Mouse (Mus musculus) hindbrain, embryonic 15.5 days (tissue): Measurements from ENCODE around the gene Lrp1. TPM values are rescaled to one million over a fixed set of nuclear protein-coding genes. Genes with fewer than 3 reads are reported as not detected.
A peak's percentile ranks its signal among the peaks of the same experiment; 100 is the strongest.

ENCODE experiments used
- ATAC-seq: fragments of 200-750 bp; cut with Nextera tagmentation; 2 replicates; pipeline ENCODE4 v1.8.0; 2017; ENCODE audit warnings: low read depth, moderate number of reproducible peaks, moderate TSS enrichment; ENCODE audit not compliant: low FRiP score
- H3K27ac ChIP-seq: fragments of 300-500 bp; sonication (generic); replicated peaks from 2 replicates; pipeline ENCODE4 v1.5.1; 2015; ENCODE audit warnings: mild to moderate bottlenecking, inconsistent platforms
- H3K27me3 ChIP-seq: fragments of 300-500 bp; sonication (generic); 2 replicates; pipeline ENCODE4 v1.6.1; 2015; ENCODE audit warnings: control low read depth, inconsistent platforms
- H3K36me3 ChIP-seq: fragments of 300-500 bp; sonication (generic); 2 replicates; pipeline ENCODE4 v1.6.1; 2015; ENCODE audit warnings: control low read depth, inconsistent platforms
- H3K4me1 ChIP-seq: fragments of 300-500 bp; sonication (generic); replicated peaks from 2 replicates; pipeline ENCODE4 v1.6.1; 2015; ENCODE audit warnings: control low read depth, inconsistent platforms
- H3K4me2 ChIP-seq: fragments of 300-500 bp; sonication (generic); 2 replicates; pipeline ENCODE4 v1.6.1; 2015; ENCODE audit warnings: moderate library complexity, mild to moderate bottlenecking, inconsistent platforms
- H3K4me3 ChIP-seq: fragments of 300-500 bp; sonication (generic); 2 replicates; pipeline ENCODE4 v1.5.1; 2015; ENCODE audit warnings: mild to moderate bottlenecking, inconsistent platforms
- H3K9ac ChIP-seq: fragments of 300-500 bp; sonication (generic); 2 replicates; pipeline ENCODE4 v1.6.1; 2015; ENCODE audit warnings: inconsistent platforms
- H3K9me3 ChIP-seq: fragments of 300-500 bp; sonication (generic); 2 replicates; pipeline ENCODE4 v1.6.1; 2016; ENCODE audit warnings: control low read depth, inconsistent platforms
- WGBS: fragments of 180-500 bp; shearing (Covaris S2); methylation state at CpG from one replicate; pipeline ENCODE4 v1.1.7; 2015; 5-methylcytosine and 5-hydroxymethylcytosine counted together
- polyA plus RNA-seq: library from polyadenylated mRNA; unstranded; fragments of >200 nt; fragmentation: Nextera tagmentation; extraction: Ambion mirVana; gene quantifications from 2 replicates; pipeline ENCODE4 v1.2.1, GENCODE M21; 2015

The Lrp1 gene
- 102 and 114 TPM in 2 replicates for polyA plus RNA-seq

DNA sequence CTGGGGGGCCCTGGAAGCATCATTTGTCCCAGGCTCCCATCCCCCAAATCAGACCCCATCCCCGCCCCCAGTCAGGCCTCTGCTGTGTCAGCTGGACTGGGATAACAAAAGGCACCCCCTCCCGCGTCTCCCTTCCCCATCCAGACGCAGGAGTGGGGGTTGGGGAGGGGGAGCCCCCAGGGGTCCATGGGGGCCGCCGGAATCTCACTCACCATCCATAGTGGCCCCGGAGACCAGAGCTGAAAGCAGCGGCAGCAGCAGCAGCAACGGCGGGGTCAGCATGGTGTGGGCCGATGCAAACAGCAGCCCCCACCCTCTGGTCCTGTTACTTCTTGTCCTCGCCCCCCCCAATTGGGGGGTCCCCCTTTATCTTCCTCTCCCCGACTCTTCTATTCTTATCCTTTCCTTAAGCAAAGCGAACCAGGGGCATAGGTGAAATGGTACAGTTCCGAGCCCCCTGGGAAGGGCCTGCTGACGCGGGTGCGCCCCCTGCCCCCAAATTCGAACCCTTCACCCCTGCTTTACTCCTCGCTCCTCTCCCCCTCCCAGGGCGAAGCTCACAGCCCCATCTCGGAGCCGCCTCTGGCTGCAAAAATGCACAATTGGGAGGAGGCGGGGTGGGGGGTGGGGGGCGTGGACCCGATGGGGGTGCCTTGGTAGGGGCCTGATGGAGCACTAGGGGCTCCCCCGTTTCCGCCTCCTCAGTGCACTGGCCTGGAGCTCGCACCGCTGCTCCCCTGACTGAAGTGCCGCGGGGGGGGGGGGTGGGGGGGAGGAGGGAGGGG lies at the start of gene Lrp1:
Lrp1 (minus strand) TSS at position 743 of the 785 bp plus-strand sequence.
- peak; percentile 76 for ATAC-seq
- Histone ChIP-seq H3K27me3 (no peaks in the 10 kb centered on the region), H3K27ac (peak within 1 kb of the TSS; percentile 86), H3K4me2 (peak within 1 kb of the TSS; percentile 87), H3K4me1 (peaks cover 41% of the 10 kb centered on the region), H3K36me3 (no peaks in the 10 kb centered on the region), H3K4me3 (peak within 1 kb of the TSS; percentile 71), H3K9me3 (no peaks in the 10 kb centered on the region), H3K9ac (peak within 1 kb of the TSS; percentile 70)
- WGBS: 0% methylated on average over 24 of the region's 32 CpGs

DNA sequence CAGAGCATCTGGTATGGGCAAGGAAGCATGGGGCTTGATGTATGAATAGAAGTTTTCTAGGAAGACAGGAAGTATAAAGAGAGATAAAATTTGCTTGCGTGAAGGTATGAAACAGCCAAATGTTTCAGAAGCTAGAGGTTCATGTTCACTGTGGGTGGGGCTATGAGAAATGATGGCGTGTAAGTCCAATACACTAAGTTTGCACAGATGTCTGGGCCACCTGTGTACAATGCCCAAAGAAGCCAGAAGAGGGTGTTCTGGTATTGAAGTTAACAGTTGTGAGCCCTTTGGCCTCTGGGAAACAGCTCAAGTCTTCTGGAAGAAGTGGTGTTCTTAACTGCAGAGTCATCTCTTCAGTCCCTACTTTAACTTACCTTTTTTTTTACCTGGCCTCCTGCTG lies 49.2 kb upstream of the Lrp1 start:
- Histone ChIP-seq H3K4me2 (no peak overlapping the region), H3K4me1 (peaks cover 38% of the 10 kb centered on the region), H3K36me3 (no peaks in the 10 kb centered on the region), H3K27me3 (peaks cover 32% of the 10 kb centered on the region), H3K9me3 (no peaks in the 10 kb centered on the region), H3K4me3 (no peak overlapping the region), H3K9ac (no peak overlapping the region), H3K27ac (no peak overlapping the region)
- WGBS: 91% methylated on average over 2 of the region's 2 CpGs
- ATAC-seq: no peak

DNA sequence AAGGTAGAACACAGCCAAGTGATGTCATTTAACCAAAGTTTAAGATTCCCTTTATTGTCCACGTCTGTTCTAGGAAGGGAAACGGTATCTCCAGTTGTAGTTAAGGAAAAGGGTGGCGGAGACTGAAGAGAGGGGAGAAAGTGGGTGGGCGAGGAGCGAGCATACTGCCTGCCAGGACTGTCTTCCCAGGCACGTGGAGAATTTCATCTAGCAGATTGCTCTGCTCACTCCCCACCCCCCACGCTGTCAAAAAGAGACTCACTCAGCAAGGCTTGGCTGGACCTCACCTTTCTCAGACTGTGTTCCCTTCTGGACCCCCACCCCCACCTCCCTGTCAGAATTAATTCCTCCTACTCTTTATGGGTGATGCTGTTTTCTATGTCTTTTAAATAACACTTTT lies 48.2 kb upstream of the Lrp1 start:
- H3K36me3 ChIP-seq: no peaks in the 10 kb centered on the region
- no peak overlapping the region for H3K9ac ChIP-seq
- H3K4me2 ChIP-seq: peak overlapping the region; percentile 91; the same call in 1 of the 2 replicates
- peaks cover 42% of the 10 kb centered on the region for H3K4me1 ChIP-seq
- peaks cover 42% of the 10 kb centered on the region for H3K27me3 ChIP-seq
- 22% methylated on average over 7 of the region's 7 CpGs for WGBS
- H3K9me3 ChIP-seq: no peaks in the 10 kb centered on the region
- no peak overlapping the region for H3K4me3 ChIP-seq
- no peak overlapping the region; the same call in 1 of the 2 replicates for H3K27ac ChIP-seq
- no peak for ATAC-seq

DNA sequence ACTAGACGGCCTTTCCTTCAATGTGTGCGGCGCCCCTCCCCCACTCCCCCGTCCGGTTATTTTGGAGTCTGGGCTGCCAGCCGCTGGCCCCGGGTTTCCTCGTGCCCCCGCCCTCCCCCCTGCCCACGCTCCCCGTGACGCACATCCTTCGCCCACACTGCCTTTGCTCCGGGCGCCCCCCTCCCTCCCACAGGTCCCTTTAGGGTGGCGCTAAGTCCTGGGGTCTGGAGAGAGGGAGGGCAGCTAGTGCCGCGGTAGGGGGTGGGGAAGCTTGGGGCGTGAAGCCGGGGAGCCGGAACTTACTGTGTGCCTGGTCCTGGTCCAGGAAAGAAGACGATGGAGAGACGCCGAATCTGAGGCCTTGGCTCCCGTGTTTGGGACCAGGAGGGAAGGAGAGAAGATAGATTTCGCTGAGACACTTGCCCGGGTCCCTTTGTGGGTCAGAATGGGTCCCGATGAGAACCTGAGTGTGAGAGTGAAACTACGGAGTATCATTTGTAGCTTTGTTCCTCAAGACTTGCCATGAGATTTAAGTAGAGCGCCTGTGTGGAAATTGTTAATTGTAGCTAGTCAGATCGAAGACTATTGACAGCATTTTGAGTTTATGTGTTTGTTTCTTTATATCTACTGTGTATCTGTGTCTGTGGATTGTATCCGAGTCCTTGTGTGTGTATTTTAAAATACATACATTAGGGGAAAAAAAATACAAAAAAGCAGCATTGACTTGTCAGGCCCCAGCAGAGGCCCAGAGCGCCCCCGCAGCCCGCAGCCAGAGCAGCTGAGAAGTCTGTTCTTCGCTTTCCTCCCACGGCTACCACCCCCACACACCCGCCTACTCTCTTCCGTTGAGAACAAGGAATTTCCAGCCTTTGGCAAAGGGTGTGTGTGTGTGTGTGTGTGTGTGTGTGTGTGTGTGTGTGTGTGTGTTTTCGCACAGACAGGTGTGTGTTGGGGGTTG lies 47.4 kb upstream of the Lrp1 start, which contains the start of gene Nab2:
Nab2 (minus strand) TSS at position 476 of the 958 bp plus-strand sequence.
- H3K9ac ChIP-seq: peak within 1 kb of the TSS; percentile 34
- peaks cover 50% of the 10 kb centered on the region for H3K27me3 ChIP-seq
- H3K4me3 ChIP-seq: peak within 1 kb of the TSS; percentile 49
- peak within 1 kb of the TSS; percentile 73 for H3K27ac ChIP-seq
- peaks cover 43% of the 10 kb centered on the region for H3K4me1 ChIP-seq
- no peaks in the 10 kb centered on the region for H3K9me3 ChIP-seq
- H3K36me3 ChIP-seq: no peaks in the 10 kb centered on the region
- 3% methylated on average over 39 of the region's 40 CpGs for WGBS
- peak within 1 kb of the TSS; percentile 91 for H3K4me2 ChIP-seq
- ATAC-seq: 0 out of 2 replicates have a peak, but pooled peaks have one; percentile 4

DNA sequence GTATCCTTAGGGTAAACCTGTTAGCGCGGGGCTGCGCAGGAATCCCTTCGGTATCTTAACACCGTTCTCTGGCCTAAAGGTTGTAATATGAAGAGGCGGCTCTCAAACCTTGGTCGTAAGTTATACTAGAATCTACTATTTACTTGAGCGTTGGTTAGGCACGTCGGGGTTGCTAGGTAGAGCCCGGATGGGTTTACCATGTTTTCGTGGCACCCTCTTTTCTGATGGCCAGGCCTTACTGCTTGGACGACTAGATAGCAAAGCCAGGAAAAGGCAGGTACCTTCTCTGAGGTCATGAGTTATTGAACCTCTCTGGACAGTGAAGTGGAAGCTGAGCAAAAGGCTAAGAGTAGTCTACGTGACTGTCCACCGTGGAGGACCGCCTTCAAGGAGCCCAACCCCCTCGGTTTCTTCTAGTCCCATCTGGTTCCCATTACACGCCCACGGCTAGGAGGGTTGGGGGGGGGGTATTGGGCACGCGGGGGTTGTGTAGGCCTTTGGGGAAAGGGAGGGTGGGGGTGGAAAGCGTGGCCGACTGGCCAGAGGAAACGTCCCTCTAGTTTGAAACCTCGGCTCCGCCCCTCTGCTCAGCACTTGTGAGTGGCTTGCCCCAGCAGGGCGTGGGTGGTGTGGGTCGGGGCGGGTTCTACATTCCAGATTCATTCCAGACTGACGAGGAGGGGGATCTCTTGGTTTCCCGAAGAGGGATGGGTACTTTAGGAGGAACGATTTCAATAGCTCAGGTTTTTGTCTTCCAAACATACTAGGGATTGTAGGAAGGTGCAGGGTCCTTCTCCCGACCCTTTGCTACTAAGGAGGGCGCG lies 46.5 kb upstream of the Lrp1 start:
- peaks cover 46% of the 10 kb centered on the region for H3K4me1 ChIP-seq
- ATAC-seq: no peak

DNA sequence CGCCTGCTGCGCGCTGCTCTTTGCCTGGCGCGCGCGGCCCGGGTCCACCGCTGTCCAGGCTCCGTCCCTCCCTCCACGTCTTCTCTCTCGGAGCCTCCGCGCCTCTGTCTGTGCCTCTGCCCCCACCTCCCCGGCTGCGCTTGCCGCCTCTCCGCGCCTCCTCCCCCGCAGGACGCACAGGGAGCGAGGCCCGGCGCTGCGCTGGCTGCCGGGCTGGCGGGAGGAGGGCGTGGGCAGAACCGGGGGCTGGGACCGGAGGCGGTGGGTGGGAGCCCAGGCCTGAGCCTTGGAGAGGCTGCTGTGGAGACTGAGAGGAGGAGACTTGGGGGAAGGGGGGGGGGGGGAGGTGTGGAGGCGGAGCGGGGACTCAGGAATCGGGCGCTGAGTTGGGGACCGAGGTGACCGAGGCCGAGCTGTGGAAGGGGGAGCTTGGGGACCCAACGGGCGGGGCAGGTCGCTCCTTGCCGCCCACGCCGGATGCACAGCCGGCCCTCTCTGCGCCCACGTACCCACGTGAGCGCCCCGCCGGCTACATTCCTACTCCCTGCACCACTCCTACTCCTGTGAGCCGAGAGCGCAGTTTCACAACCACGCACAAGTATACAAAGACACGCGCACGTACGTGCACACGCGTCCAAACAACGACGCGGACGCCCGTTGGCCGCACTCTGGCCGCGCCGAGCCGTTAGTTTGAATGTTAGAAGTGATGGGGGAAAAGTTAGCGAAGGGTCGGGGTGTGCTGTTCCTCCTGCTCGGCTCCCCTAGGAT lies 45.7 kb upstream of the Lrp1 start, which contains the start of gene Nemp1:
Nemp1 (plus strand) TSS at position 401 of the 768 bp plus-strand sequence.
- H3K4me2 ChIP-seq: peak within 1 kb of the TSS; percentile 91
- H3K9me3 ChIP-seq: no peaks in the 10 kb centered on the region
- H3K9ac ChIP-seq: peak within 1 kb of the TSS; percentile 47
- H3K4me3 ChIP-seq: peak within 1 kb of the TSS; percentile 49
- H3K27me3 ChIP-seq: peaks cover 60% of the 10 kb centered on the region
- peak within 1 kb of the TSS; percentile 73 for H3K27ac ChIP-seq
- H3K36me3 ChIP-seq: no peaks in the 10 kb centered on the region
- under 1% methylated on average over 63 of the region's 73 CpGs for WGBS
- H3K4me1 ChIP-seq: peaks cover 54% of the 10 kb centered on the region
- peak; percentile 60 for ATAC-seq

More for the DNA sequence above, 46.5 kb upstream of the Lrp1 start:
- no peaks in the 10 kb centered on the region for H3K9me3 ChIP-seq
- H3K4me3 ChIP-seq: peak overlapping the region; percentile 49
- peak overlapping the region; percentile 47; the same call in 1 of the 2 replicates for H3K9ac ChIP-seq
- H3K36me3 ChIP-seq: no peaks in the 10 kb centered on the region
- H3K27me3 ChIP-seq: peaks cover 59% of the 10 kb centered on the region
- peak overlapping the region; percentile 73 for H3K27ac ChIP-seq
- peak overlapping the region; percentile 91 for H3K4me2 ChIP-seq
- 2% methylated on average over 35 of the region's 35 CpGs for WGBS

DNA sequence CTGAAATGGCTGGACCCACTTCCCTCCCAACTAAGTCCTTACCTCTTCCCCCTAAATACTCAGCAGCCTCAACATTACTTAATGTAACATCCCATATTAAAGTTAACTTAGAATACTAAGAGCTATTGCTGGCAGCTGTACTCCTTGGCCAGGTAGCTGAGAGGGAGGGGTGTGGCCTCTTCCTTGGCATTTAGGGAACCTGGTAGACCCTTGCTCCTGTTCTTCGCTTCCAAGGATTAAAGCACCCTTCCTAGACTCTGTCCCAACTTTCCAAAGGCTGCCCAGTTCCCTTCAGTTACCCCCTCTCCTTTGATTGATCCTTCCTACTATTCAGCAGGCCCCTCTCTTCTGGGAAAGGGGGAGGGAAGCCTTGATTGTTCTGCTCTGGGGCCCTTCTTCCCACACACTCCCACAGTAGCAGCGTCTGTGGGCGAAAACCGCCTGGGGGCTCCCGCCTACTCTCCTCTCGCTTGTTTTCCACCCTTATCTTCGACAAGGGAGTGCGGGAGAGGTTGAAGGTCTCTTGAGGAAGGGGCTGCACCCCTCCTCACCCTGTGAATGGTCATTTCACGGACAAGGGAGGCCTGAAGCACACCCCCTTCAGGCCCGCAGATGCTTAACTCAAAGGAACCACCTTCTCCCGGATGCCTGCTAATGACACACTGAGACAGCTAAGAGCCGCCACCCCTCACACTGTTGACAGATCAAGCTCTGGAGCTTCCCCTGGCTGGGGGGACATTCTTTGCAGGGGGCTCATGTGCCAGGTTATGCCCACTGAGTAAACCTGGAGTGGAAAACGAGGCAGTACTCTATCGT lies 44.6 kb upstream of the Lrp1 start:
- Histone ChIP-seq H3K4me3 (peak overlapping the region; percentile 49), H3K9me3 (no peaks in the 10 kb centered on the region), H3K9ac (peak overlapping the region; percentile 47; the same call in 1 of the 2 replicates), H3K4me2 (peak overlapping the region; percentile 91), H3K27me3 (peaks cover 71% of the 10 kb centered on the region), H3K27ac (0 out of 2 replicates have a peak overlapping the region, but pooled peaks have one; percentile 6), H3K36me3 (no peaks in the 10 kb centered on the region), H3K4me1 (peaks cover 58% of the 10 kb centered on the region)
- 4% methylated on average over 14 of the region's 14 CpGs for WGBS
- ATAC-seq: no peak

DNA sequence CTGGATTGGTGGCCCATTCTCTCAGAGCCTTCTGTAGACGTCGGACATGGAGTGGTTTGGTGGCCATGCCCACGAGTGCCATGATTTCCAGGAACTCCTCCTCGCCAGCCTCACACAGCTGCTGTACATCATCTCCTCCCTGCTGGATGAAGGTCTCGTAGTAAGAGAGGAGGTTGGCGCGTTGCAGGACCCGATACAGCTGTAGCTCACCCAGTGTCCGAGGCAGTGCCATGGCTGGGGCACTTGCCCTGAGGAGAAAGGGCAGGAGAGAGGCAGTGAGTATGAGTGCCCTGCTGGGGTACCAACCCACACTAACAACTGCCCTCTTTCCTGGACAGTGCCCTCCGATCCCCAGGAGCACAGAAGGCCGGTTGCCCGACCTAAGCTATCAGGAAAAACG lies 43.9 kb upstream of the Lrp1 start:
- H3K27me3 ChIP-seq: peaks cover 75% of the 10 kb centered on the region
- no peaks in the 10 kb centered on the region for H3K9me3 ChIP-seq
- H3K9ac ChIP-seq: no peak overlapping the region
- H3K36me3 ChIP-seq: no peaks in the 10 kb centered on the region
- 14% methylated on average over 13 of the region's 13 CpGs for WGBS
- H3K27ac ChIP-seq: no peak overlapping the region
- no peak for ATAC-seq
- peaks cover 58% of the 10 kb centered on the region for H3K4me1 ChIP-seq
- peak overlapping the region; percentile 49; the same call in 1 of the 2 replicates for H3K4me3 ChIP-seq
- peak overlapping the region; percentile 91 for H3K4me2 ChIP-seq

DNA sequence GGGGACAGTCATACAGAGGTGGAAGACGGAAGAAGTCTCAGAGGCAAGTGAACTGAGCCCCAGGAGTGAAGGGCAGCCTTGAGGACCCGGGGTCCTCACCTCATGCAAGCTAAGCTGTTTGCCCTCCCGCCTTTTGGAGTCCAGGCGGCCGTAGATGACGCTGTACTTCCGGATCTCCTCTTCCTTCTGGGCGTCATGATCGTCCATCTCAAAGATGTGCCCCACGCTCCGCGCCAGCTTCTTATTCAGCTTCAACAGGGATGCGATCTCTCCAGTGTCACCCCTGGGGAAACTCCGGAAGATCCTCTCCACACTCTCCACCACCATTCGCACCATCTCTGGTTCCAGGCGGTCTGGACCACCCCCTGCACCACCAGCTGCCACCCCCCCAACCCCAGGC lies 43.2 kb upstream of the Lrp1 start:
- H3K27me3 ChIP-seq: peaks cover 70% of the 10 kb centered on the region
- H3K4me2 ChIP-seq: peak overlapping the region; percentile 91; the same call in 1 of the 2 replicates
- H3K27ac ChIP-seq: no peak overlapping the region
- ATAC-seq: no peak
- H3K36me3 ChIP-seq: no peaks in the 10 kb centered on the region
- WGBS: 12% methylated on average over 16 of the region's 16 CpGs
- H3K9ac ChIP-seq: no peak overlapping the region
- no peaks in the 10 kb centered on the region for H3K9me3 ChIP-seq
- no peak overlapping the region for H3K4me3 ChIP-seq
- H3K4me1 ChIP-seq: peaks cover 57% of the 10 kb centered on the region

DNA sequence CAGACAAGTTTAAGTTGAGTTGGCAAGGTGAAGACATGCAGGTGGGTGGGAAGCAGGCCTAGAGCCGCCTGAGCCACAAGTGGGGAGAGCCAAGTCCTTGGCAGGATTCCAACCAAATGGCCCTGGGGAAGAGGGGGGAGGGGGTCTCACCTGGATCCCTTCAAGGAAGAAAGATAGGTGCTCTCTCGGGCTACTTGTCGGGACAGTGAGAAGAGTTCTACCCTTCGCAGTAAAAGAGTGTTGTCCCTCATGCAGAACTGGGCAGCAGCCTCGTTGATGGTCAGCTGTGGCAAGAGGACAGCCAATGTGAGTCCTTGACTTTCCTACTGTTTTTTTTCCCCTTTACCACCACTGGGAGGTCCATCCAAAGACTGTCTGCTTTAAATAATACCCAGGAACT lies 42.6 kb upstream of the Lrp1 start:
- ATAC-seq: no peak

More for the DNA sequence above, 42.6 kb upstream of the Lrp1 start:
- 25% methylated on average over 5 of the region's 5 CpGs for WGBS
- no peak overlapping the region for H3K4me2 ChIP-seq
- H3K27me3 ChIP-seq: peaks cover 70% of the 10 kb centered on the region
- H3K4me3 ChIP-seq: no peak overlapping the region
- no peak overlapping the region for H3K27ac ChIP-seq
- no peaks in the 10 kb centered on the region for H3K36me3 ChIP-seq
- no peak overlapping the region for H3K9ac ChIP-seq
- H3K9me3 ChIP-seq: no peaks in the 10 kb centered on the region
- peaks cover 51% of the 10 kb centered on the region for H3K4me1 ChIP-seq
